Mouse (Mus musculus) layer of hippocampus, adult 11-12 months (tissue): ENCODE results near the gene Fam222a.

Experiments
- DNase-seq: peaks from one replicate; pipeline ENCODE4 v3.0.0; 2022; ENCODE audit warnings: low spot score

Gene Fam222a

DNA sequence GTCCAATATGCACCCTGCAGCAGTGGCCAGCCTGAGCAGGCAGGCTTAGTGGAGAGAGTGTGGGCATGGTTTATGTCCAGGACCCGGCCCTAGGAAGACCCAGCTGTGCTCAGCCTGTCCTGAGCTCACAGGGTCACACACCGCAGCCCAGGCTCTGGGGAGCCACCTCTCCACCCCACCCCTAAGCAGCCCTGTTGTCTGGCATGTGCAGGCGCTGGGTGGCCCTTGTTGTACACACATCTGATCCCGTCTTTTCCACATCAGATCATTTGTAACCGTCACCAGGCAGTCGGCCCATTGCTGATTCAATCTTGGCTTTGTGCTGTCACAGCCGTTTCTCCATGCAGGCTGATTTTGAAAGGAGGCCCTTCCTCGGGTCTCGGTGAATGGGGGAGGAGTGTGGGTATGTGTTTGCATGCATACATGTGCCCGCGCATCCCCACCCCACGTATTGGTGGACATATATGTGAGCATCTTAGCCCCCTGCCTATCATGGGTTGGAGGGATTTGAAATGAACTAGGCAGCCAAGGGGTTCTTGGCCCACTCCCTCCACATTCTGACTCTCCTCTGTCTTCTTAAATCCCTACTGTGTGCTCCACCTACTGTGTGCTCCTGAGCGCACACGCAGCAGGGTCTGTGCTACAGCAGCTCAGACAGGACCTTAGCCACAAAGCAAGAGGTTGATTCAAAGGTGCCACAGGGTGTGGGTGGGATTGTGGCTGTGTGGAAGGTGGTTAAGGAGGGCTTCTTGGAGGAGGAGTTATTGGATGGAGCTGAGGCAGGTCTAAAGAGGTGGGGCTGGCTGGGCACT, 16.7 kb downstream of the Fam222a start:
- peak; percentile 49 for DNase-seq

DNA sequence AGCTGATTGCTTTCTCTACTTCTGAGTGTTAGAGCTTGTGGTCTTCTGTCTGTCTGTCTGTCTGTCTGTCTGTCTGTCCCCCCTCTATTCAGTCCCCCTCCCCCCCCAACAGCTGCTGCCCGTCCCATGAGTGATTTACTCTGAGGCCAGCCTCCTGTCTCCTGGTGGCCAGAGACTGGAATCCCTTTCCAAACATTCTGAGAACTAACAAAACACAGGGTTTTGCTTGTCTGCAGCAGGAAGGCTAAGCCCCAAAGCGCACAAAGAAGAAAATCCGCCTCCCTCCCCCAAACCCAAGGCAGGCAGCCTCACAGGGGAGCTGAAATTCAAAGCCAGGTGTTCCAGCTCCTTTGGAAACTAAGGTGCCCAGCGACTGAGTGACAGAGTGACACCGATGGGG, 17.9 kb downstream of the Fam222a start:
- no peak for DNase-seq

DNA sequence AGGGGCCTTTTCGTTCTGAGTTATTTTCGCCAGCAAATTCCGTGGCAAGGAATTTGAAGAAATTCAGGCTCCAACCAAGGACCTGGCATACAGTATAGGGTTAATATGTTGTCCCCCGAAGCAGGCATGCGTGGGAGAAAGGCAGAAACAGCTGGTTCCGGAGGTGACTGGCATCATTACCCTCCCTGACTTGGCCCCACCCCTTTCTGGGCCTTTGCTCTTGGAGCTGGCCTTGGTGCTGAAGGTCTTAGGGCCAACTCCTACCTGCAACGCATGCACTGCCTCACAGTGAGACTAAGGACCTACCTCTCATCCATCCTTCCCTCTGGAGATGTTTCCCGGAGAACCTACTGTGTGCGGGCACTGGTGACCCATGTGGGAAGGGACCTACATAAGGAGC, 20.1 kb downstream of the Fam222a start:
- no peak for DNase-seq

DNA sequence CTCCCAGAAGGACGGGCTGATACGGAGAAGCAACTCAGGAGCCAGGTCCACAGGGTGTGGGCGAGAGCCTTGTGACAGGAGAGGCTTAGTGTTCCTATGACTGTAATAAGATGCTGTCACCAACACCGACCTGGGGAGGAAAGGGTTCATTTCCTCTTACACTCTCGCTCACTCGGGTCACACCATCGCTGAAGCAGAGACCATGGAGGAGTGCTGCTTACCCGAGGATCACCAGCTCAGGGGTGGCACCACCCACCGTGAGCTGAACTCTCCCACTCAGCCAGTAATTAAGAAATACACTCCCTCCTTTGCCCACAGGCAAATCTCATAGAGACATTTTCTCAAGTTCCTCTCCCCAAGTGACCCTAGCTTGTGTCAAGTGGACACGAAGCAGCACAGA, 20.6 kb downstream of the Fam222a start:
- DNase-seq: no peak

DNA sequence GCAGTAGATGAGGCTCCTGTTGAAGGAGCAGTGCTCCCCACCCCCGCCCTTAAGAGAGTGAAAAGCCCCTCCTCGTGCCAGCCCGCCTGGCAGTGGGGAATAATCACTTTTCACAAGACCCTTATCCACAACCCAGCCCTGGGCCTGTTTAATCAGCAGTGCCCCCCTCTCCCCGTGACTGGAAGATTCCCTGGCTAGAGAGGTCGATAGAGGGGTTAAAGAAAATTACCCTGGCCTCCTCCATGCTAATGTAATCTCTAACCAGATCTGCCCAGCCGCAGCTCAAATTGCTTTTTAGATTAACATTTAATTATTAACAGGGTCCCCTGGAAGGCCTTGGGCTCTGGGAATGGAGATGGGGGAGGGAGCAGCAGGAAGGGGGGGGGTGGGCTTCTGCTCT, 21.2 kb downstream of the Fam222a start:
- no peak for DNase-seq

GRCm38 (mm10) chr5:114589454-114589853, 21.6 kb downstream of the Fam222a start:
- DNase-seq: no peak

DNA sequence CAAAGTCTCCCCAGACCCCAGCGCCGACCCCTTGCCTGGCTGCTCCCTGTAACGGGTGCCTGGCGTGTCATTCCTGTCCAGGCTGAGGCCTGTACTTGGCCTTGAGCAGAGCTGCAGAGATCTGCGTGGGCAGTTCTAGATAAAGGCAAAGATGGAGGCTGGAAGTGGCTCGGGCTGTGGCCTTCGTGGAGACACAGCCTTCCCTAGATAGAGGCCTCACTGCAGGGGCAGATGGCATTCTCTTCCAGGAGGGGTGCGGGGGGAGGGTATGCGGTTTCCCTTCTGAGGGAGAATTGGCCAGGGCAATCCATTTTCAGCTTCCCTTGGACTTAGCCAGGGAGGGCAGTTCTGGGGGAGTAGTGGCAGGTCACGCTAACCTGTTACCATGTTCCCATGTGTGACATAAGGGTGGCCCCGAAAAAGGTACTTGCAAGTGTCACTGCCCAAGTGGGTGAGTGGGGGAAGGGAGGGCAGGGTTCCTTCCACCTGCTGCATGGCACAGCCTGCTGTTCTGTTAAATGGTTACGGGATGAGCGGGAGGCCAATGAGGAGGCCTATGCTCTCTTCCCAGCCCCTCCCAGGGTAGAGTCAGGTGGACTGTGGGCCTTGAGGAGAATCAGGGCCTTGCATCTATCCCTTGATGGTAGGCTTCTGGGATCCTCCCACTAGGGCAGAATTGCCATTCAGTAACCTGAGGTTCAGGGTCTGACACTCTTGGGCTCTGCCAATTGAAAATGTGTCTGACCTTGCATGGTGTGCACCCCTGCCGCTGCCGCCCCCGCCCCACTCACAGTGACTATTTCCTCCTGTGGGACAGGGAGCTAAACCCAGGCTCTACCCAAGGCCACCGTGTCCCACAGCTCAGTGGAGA, 22.5 kb downstream of the Fam222a start:
- DNase-seq: no peak

DNA sequence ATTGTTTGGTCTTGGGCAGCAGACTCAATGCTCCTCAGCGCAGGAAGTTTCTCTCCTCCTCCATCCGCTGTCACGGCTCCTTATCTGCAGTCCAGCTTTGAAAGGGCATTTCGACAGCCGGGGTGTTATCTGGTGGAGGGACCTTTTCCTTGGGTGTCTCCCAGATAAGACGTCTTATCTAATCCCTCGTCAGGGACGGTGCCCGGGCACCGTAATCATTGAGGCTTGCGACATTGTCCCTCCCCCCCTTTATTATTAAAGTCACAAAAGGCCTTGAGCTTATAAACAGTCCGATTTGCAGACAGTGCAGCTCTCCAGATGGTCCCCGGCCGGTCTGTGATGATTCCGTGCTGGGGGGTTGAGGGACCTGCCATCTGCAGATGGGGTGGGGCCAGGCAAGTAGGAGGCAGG, 23.3 kb downstream of the Fam222a start:
- DNase-seq: no peak

DNA sequence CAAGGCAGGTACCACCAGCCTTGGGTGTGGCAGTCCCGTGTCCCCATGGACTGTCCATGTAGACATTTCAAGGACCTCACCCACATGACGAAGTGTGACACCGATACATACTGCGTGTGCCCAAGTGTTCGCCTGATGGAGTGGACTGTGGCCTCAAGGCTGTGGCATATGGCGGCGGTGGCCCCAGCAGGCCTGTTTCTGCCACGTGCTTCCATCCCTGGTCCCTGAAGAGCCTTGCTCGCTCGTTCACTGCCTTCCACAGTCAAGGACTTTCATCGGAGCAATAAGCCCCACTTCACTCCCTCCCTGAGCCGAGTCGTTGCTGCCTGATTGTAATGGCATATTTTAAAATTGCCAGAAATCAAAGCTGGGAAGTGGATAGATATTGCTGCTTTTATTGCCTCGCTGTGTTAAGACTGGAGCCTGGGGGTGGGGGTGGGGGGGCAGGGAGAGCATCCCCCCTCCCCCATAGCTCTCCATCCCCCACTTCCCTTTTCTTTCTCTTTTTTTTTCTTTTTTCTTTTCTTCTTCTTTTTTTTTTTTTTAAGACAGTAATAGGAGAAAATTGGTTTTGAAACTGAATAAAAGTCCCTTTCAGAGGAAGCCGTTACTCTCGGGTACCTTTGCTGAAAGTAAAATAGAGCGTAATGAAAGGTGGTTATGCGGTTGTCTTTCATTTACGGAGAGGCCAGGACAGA, 24.8 kb downstream of the Fam222a start:
- DNase-seq: no peak

DNA sequence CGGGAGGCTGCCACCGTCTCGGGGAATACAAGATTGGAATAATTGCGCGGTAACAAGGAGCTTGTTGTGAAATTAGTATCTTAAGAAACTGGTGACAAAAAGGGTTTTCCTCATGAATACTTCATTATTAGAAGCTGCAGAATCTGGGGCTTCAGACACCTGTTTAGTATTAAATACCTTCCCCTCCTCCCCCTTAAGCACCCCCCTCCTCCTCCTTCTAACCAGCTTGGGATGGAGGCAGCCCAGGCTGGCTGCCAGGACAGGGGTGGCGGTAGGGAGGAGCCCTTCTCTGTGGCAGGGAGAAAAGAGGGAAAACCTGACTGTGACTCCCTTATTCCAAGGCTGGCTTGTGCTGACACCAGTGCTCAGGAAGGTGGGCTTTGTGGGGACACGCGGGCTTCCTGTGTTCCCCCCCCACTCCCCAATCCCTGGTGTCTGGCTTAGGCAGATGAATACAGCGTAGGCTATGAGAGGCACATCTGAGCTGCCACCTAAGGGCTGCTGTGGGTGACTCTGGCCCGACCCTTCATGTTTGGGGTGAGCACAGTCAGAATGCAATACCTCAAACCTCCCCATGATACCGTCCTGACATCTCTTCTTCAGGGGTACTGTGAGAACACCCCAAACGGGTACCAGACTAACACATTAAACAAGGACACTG, 25.5 kb downstream of the Fam222a start:
- DNase-seq: no peak

DNA sequence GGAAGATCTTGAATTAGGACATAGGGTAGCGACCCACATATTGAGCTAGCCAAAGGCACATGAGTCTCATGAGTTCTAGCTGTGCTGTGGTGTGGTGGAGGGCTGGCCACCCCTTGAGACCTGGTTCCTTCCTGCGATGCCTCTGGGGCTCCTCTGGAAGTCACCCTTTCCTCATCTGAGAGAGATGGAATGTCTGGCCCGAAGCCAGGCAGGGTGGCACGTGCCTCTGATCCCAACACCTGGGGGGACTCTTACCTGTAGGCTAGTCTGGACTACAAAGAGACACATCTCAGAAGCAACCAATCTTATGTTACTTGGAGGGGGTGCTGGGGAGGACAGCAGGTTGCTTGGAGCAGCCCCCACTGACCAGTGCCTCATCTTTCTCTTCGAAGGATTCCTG, 26.1 kb downstream of the Fam222a start:
- DNase-seq: no peak

- DNase-seq: no peak
Measured at GRCm38 (mm10) chr5:114594741-114595241, 27.0 kb downstream of the Fam222a start.

DNA sequence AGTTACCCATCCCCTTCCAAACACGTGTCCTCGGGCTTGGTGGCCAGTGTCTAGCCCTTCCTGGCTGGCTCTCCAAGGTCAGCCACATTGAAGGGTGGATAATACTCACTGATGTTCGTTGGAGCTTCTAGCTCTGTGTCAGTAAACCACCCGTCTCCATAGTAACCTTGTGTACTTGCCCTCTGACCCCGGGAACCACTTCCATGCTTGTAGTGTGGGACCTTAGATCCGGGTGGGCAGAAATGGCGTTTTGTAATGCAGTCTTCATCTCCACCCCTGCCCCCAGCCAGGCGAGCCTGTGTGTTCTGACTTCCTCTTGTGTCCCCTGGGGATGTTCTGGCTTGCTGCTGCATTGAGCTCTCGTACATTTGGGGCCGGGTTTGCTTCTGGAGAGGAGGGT, 28.8 kb downstream of the Fam222a start:
- no peak for DNase-seq

DNA sequence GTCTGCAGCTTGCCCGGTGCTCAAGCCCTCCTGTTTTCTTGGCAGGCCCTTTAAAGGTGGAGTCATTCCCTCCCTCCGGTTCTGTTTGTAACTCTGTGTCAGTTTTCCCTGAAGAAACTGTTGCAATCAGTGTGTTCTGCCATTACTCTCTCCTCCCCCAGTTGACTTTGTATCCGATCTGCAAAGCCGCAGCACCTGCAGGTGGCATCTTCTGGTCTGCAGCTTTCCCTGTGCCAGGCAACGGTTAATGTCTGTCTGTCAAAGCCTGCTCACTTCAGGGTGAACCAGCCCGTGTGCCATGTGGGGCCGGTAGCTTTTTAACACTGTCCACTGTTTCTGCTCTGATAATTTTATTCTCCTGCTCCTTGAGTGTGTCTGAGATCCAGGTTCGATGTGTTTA, 29.4 kb downstream of the Fam222a start:
- DNase-seq: no peak

- no peak for DNase-seq
Measured at GRCm38 (mm10) chr5:114597652-114598051, 29.8 kb downstream of the Fam222a start.

DNA sequence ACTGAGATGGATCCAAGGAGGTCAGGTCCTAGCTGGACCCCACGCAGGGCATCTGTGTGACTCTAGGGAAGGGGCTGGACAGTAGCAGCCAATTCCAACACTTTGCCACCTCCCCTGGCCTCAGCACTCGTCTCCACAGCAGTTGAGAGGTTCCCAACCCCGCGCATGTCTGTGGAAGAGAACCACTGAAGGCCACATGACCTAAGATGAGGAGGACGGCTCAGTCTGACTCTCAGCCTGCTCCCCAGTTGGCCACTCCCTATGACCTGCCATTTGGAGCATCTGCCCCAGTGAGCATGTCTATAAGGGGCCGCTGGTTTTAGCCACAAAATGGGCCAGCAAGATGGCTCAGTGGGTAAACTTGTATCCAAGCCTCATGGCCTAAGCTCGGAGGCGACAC, 34.2 kb downstream of the Fam222a start:
- no peak for DNase-seq

DNA sequence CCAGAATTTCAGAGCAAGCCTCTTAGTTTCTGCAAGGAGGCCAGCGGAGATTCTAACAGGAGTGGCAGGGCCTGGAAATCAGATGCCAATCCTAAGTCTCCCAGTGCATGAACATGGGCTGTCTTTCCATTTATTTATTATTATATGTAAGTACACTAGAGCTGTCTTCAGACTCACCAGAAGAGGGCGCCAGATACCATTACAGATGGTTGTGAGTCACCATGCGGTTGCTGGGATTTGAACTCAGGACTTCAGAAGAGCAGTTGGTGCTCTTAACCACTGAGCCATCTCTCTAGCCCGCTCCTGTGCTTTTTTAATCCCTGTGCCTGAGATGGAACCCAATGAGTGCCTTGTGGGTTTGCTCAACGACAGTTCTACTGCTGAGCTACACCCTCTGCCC, 36.2 kb downstream of the Fam222a start:
- DNase-seq: no peak

- no peak for DNase-seq
Measured at GRCm38 (mm10) chr5:114604781-114605290, 37.0 kb downstream of the Fam222a start.

- DNase-seq: no peak
Measured at GRCm38 (mm10) chr5:114605981-114606380, 38.2 kb downstream of the Fam222a start.

DNA sequence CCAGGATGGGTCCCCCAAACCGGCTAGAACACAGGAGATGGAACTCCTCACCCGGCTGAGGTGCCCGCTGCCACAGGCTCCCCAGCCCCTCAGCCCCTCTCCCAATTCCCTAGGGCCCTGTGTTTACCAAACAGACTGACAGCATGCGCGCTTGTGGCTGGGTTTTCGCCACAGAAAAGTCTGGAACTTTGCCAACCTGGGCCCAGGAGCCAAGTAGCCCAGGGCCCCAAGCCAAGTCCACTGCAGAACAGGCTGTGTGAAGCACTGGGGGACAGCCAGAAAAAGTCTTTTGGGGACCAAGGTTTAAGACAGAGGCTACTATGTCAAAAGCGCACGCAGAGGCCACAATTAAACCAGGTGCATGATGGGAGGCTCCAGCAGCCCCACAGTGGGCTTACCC, 39.8 kb downstream of the Fam222a start:
- DNase-seq: peak; percentile 78

DNA sequence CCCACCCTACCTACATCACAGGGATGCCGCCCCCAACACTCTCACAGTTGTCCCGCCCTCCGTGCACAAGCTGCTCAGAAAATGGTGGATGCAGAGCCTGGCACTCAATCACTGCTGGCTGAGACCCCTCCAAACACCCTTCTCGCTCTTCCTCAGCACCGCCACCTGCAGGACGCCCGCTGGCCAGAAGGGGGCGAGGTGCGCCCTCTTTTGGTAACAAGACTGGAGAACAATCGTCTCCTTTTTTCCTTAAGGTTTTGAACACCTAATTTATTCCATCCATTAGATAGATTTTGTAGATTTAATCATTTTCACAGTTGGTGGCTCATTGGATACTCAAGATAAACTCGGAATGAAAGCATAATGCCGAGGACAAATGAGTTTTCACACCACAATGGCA, 40.7 kb downstream of the Fam222a start:
- DNase-seq: peak; percentile 82

DNA sequence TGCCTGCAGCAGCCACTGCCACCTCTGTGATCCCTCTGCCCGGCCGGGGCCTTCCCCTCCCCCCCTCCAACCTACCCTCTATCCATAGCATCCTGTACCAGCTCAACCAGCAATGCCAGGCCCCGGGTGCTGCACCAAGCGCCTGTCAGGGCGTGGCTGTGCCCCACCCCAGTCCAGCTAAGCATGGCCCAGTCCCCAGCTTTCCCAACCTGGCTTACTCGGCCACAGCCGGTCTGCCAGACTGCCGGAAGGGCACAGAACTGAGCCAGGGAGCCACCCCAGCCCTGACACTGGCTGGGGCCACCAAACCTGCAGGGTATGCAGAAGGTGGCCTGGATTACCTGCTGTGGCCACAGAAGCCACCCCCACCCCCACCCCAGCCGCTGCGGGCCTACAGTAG, 43.4 kb downstream of the Fam222a start:
- DNase-seq: no peak
